In the genomic region with DNA sequence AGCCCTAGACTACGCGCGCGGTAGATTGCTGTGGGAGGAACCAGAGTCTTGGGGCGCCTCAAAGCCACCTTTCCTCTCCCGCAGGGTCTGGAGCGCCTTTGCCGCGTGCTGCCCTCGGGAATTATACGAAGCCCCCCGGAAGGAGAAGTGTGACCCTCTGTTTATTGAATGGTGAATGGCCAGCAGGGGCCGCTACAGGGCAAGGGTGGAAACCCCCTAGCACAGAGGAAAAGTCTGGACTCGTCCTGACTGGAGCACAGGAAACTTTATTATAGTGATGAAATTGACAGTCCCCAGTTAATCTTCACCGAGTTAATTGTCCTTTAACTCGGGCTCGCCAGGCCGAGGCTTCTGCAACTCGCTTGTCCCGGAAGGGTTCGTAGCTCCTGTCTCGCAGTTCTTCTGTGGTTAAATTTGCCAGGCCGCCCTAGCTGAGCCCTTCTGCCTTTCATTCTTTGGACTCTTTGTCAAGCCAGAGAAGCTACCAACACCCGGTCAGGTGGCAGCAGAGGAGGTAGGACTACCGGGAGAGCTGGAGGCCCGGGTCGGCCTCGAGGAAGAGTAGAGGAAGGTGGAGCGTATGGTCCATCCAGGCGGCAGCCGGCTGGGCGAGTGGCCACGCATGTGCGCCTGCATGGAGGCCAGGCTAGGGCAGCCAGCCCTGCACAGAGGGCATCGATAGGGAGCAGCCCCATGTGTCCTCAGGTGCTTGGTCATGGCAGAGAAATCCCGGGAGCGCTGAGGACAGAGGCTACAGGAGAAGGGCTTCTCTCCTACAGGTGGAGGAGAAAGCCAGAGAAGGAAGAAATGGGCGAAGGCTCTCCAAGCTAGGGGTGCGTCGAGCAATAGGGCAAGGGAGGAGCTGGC, we compare ENCODE assay signal across 8 mouse cellular contexts. TPM values are rescaled to one million over a fixed set of nuclear protein-coding genes. Genes with fewer than 3 reads are reported as not detected.
DNase-seq lines count a peak whose midpoint lies in the region; ATAC-seq and TF ChIP-seq lines count a peak whose summit lies in the region.

No protein-coding gene starts in this region.

- H3K36me3 ChIP-seq in C2C12 (ENCODE audit: control insufficient read depth, insufficient read depth) = peaks cover 16% of the 10 kb centered on the region

- TF ChIP-seq POLR2A in brain, embryonic 14.5 days (IDR thresholded peaks at IDR 0.05; ENCODE audit: borderline replicate concordance, extremely low read depth, insufficient read depth, insufficient read length, poor library complexity, severe bottlenecking) = no peak

- H3ac ChIP-seq in C2C12 (ENCODE audit: control insufficient read depth, insufficient read length, low read depth) = peak overlapping the region; percentile 87

- H3K79me2 ChIP-seq in C2C12 (ENCODE audit: control insufficient read depth, insufficient read depth) = peaks cover 38% of the 10 kb centered on the region

- ATAC-seq in erythroblast, adult 5-6 weeks (replicated peaks; ENCODE audit: low FRiP score, poor library complexity, severe bottlenecking) = peak; percentile 56
- ATAC-seq in monocyte, adult 5-6 weeks (replicated peaks; ENCODE audit: insufficient number of reproducible peaks, low FRiP score, low TSS enrichment, poor library complexity, severe bottlenecking) = peak; percentile 3

- H3K79me3 ChIP-seq in C2C12 (ENCODE audit: low read depth) = peaks cover 20% of the 10 kb centered on the region

- DNase-seq in brain, embryonic 14.5 days (ENCODE audit: low read depth) = peak; percentile 90
- peak; percentile 77 to 84 for DNase-seq in heart, adult 9 months (ENCODE audit: low spot score in 2 of 2)
- peak; percentile 94 for DNase-seq in kidney, adult 9 months
- peak; percentile 86 for DNase-seq in liver
- DNase-seq in spleen, postnatal 4 days (ENCODE audit: low spot score in 2 of 2) = peak; percentile 82 to 94

- H3K4me3 ChIP-seq in C2C12 (ENCODE audit: insufficient read depth, poor library complexity, severe bottlenecking) = peak overlapping the region; percentile 75

- TF ChIP-seq CTCF in C2C12 (IDR thresholded peaks at IDR 0.05; ENCODE audit: control insufficient read depth, insufficient read depth, insufficient read length) = peak; percentile 44
- TF ChIP-seq CTCF in brain, embryonic 14.5 days (IDR thresholded peaks at IDR 0.05; ENCODE audit: borderline replicate concordance, extremely low read depth, insufficient read depth, insufficient read length) = peak; percentile 91

- no peaks in the 10 kb centered on the region for H3K27me3 ChIP-seq in C2C12 (ENCODE audit: control insufficient read depth, insufficient read depth, insufficient read length)

TF ChIP-seq in C2C12, 6 proteins besides CTCF, POLR2A, EP300 and RAD21:
- TF ChIP-seq MAX (IDR thresholded peaks at IDR 0.05) (no peak), FOSL1 (IDR thresholded peaks at IDR 0.05; ENCODE audit: insufficient read depth, low read length, poor library complexity, severe bottlenecking) (no peak), CEBPB (IDR thresholded peaks at IDR 0.05; ENCODE audit: low read depth) (no peak), MYOD1 (IDR thresholded peaks at IDR 0.05; ENCODE audit: control insufficient read depth, insufficient read length, low read depth) (no peak), MYOG (IDR thresholded peaks at IDR 0.05; ENCODE audit: control insufficient read depth, extremely low read depth, insufficient read length) (no peak), USF1 (IDR thresholded peaks at IDR 0.05; ENCODE audit: low read depth) (no peak)

RNA-seq across cellular contexts. Expression of a gene that starts 1.1 kb away (rescaled TPM):
- 14.4 TPM for polyA plus RNA-seq in C2C12 (2012; fragmentation: generic; extraction: Trizol)
- 69.7 and 72.2 TPM in 2 replicates for polyA plus RNA-seq in brain, embryonic 14.5 days (2012; rRNA removed)
- total RNA-seq in erythroblast, adult 5-6 weeks (2015; ENCODE audit: low replicate concordance) = 31.1 and 35.0 TPM in 2 replicates
- total RNA-seq in erythroblast, adult 5-6 weeks (2017; ENCODE audit: low replicate concordance) = 14.9 and 21.2 TPM in 2 replicates
- 15.4 to 44.0 TPM (median 23.8 TPM) in 3 replicates for total RNA-seq in monocyte, adult 5-6 weeks (2017)

RNA-seq across cellular contexts. Expression of a gene that starts 9.0 kb away (rescaled TPM):
- polyA plus RNA-seq in C2C12 (2012; fragmentation: generic; extraction: Trizol) = 0.05 TPM
- 0.37 and 0.47 TPM in 2 replicates for polyA plus RNA-seq in brain, embryonic 14.5 days (2012; rRNA removed)
- total RNA-seq in erythroblast, adult 5-6 weeks (2015; ENCODE audit: low replicate concordance) = not detected in 2 replicates
- not detected in 2 replicates for total RNA-seq in erythroblast, adult 5-6 weeks (2017; ENCODE audit: low replicate concordance)
- 8.4 to 30.5 TPM (median 20.6 TPM) in 3 replicates for total RNA-seq in monocyte, adult 5-6 weeks (2017)

RNA-seq across cellular contexts. Expression of a gene that starts 23.0 kb away (rescaled TPM):
- polyA plus RNA-seq in C2C12 (2012; fragmentation: generic; extraction: Trizol) = 0.53 TPM
- 2.7 and 3.9 TPM in 2 replicates for polyA plus RNA-seq in brain, embryonic 14.5 days (2012; rRNA removed)
- not detected in 2 replicates for total RNA-seq in erythroblast, adult 5-6 weeks (2015; ENCODE audit: low replicate concordance)
- not detected in 2 replicates for total RNA-seq in erythroblast, adult 5-6 weeks (2017; ENCODE audit: low replicate concordance)
- total RNA-seq in monocyte, adult 5-6 weeks (2017) = 1.1 TPM in 1 of 3 replicates, not detected in the others

RNA-seq across cellular contexts. Expression of a gene that starts 24.4 kb away (rescaled TPM):
- polyA plus RNA-seq in C2C12 (2012; fragmentation: generic; extraction: Trizol) = 0.56 TPM
- 6.5 and 8.7 TPM in 2 replicates for polyA plus RNA-seq in brain, embryonic 14.5 days (2012; rRNA removed)
- total RNA-seq in erythroblast, adult 5-6 weeks (2015; ENCODE audit: low replicate concordance) = 4.0 and 7.3 TPM in 2 replicates
- not detected in 2 replicates for total RNA-seq in erythroblast, adult 5-6 weeks (2017; ENCODE audit: low replicate concordance)
- 0.43 TPM in 1 of 3 replicates, not detected in the others for total RNA-seq in monocyte, adult 5-6 weeks (2017)

RNA-seq across cellular contexts. Expression of a gene that starts 26.2 kb away (rescaled TPM):
- polyA plus RNA-seq in C2C12 (2012; fragmentation: generic; extraction: Trizol) = 173 TPM
- polyA plus RNA-seq in brain, embryonic 14.5 days (2012; rRNA removed) = 102 and 154 TPM in 2 replicates
- 73.4 and 88.8 TPM in 2 replicates for total RNA-seq in erythroblast, adult 5-6 weeks (2015; ENCODE audit: low replicate concordance)
- total RNA-seq in erythroblast, adult 5-6 weeks (2017; ENCODE audit: low replicate concordance) = 41.4 and 69.3 TPM in 2 replicates
- total RNA-seq in monocyte, adult 5-6 weeks (2017) = 76.7 to 145 TPM (median 135 TPM) in 3 replicates

Comparison
In these comparisons a context has a peak if more than half of its experiments do, and no peak if none do; other contexts are left out.
1. Peak in every context shown above with its lines: DNase-seq, ATAC-seq and H3K4me3 ChIP-seq.